Mouse (Mus musculus) left cerebral cortex, adult 6 months (tissue): ENCODE data around the gene Gucd1. TPM values are rescaled to one million over a fixed set of nuclear protein-coding genes. Genes with fewer than 3 reads are reported as not detected.

Experiments
- long read RNA-seq, 2 experiments: library from polyadenylated mRNA; unstranded; transcript quantifications; one replicate each; pipeline ENCODE4 v2.0.0; 2019 to 2020
- polyA plus RNA-seq: library from polyadenylated mRNA; unstranded; fragments of <200 nt; fragmentation: Nextera tagmentation; gene quantifications from 2 replicates; pipeline ENCODE4 v1.2.3, GENCODE M21; 2021

Gene Gucd1
- 5.3 and 7.4 TPM in 2 replicates for polyA plus RNA-seq
- long read RNA-seq, experiment 1, transcript Gucd1-201 (6 exons, 3,500 nt): major isoform, 84 of 130 reads
- long read RNA-seq, experiment 1, partial matches to known transcripts: 6 of 130 reads
- long read RNA-seq, experiment 1, other reads (novel, unspliced or antisense): 35 of 130 reads
- long read RNA-seq, experiment 2, transcript Gucd1-201 (6 exons, 3,500 nt): major isoform, 5 of 11 reads
- long read RNA-seq, experiment 2, partial matches to known transcripts: 2 of 11 reads
- long read RNA-seq, experiment 2, other reads (novel, unspliced or antisense): 3 of 11 reads

DNA sequence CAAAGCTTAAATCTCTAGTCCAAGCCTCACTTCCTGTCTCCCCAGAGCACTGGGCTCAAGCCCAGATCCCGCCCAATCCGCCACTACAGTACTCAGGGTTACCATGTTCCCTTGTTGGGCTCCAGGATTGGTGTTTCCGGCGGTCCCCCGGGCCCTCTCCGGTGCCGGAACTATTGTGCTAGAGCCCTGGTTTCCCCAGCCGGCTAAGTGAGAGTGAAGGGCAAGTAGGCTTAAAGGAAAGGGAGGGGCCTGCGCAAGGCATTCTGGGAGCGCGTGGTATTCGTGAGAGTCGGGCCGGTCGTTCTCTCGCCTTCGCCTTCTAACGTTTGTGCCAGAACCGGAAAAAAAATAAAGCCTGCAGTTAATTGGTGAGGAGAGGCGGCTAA is at the start of gene Gucd1:
TSS of gene Gucd1 (minus strand) at position 215 of the 386 bp plus-strand sequence.

DNA sequence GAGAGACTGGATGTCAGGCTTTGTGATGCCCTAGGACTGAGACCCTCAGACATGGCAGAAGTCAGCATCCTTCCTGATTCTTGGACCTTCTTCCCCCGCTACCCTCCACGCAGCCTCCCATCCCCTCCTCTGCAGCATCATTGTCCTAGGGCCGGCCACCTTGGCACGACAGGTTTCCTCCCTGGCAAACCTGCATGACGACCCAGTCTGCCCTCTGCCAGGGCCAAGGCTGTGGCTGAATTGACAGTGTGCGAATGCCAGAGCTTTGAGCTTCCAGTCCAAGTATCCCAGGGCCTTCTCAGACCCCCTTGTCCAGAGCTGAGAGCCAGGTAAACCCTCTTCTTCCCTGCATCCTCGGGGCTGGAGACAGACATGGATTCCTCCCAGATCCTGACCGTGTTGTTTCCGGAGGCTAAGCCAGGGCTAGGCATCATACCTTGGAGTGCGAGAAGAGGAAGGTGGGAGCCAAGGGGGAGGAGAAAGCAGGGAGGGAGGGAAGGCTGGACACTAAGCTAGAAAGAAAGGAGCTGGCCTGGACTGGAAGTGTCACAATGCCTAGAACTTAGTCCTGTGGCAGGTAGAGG is 43.4 kb upstream of the Gucd1 start, which contains the start of gene Ggt1:
TSS of gene Ggt1 (plus strand) at position 534 of the 584 bp plus-strand sequence.

DNA sequence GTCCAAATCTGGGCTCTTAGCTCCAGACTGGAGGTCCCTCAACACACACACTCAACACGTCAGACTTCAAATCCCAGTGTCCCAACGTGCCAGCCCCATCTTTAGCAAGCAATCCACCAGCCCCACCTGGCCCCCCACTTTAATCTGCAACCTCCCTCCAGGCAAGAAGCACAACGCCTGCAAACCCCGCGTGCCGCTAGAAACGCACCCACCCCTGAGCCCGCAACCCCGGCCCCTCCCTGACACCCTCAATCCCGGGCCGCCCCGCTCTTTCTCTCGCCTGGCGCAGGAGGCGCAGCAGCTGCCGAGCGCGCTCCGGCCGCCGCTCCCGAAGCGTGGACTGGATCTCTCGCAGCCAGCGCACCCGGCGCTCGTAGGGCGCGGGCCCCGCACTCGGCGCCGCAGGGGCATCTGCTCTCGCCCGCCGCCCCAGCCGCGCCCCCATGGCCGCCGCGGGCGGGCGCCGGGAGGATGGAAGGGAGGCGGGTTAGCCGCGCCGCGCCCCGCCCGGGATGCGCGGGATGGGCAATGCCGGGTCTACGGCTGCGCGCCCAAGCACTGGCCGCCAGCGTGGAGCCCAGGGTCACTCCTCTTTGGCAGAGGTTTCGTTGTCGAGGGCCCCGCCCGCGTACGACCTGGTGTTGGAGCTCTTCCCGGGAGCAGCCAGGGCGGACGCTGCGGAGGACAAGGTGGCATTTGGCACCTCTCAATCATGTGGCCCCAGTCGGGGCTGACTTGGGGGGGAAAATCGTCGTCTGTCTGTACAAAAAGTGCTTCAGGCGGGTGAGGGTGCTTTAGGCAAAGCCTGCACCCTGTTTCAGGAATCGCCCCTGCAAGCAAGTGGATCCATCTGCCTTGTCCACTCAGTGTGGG is 42.1 kb upstream of the Gucd1 start, which contains the start of gene Lrrc75b:
TSS of gene Lrrc75b (minus strand) at position 655 of the 873 bp plus-strand sequence.

DNA sequence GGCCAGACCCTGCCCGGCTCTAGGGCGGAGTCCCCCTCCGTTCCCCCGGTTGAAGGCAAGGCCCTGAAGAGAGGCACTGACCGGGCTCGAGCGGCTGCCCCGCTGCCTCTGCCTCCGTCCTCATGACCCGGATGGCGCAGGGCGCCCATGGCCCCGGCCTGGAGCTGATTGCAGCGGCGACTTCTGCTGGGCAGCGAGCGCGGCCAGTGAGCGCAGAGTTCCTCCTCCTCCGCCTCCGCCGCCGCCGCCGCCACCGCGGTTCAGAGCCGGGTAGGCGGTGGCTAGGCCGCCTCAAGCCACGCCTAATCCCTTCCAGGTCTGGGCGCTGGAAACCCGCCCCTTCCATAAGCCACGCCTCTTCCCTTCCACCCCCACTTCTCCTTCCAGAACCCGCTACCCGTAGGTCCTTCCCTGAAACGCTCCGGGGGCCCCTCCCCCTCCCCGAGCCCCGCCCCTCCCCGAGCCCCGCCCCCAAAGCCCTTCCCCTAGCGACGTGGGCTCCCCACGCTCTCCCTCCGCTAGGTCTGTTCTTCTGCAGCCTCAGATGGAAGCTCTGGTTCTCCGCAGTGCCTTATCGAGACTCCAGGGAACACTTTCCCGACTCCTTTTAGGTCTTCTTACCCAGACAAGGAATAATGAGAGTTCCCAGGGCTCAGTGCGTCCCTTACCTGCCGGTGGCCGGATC is 557 bp downstream of the Gucd1 start, which contains the start of gene Snrpd3:
TSS of gene Snrpd3 (plus strand) at position 479 of the 685 bp plus-strand sequence.

DNA sequence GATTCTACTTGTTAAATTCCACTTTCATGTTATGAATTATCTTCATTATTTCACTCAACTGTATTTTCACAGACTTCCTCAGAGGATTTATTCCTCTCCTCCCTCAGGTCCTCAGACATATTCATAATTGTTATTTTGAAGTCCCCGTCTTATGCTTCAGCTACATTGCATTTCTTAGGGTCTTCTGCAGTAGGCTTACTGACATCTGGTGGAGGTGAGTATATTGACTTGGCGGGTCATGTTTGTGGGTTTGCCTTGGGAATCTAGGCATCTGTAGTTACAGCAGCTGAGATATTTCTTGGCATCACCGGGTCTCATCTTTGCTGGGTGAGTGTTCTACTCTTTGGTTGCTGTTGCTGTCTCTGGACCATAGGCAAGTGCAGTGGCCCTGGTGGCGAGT is 116.8 kb downstream of the Gucd1 start, which contains the start of gene Upb1:
TSS of gene Upb1 (plus strand) at position 158 of the 400 bp plus-strand sequence.

DNA sequence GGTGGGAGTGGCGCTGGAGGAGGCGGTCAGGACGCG is 201.1 kb downstream of the Gucd1 start, which contains the start of gene Adora2a:
TSS of gene Adora2a (plus strand) at position 6 of the 36 bp plus-strand sequence.

Other genes with a start within 250 kb of the Gucd1 start
- gene Adora2a, start 201.1 kb downstream of the Gucd1 start, polyA plus RNA-seq: 30.8 and 41.2 TPM in 2 replicates
- gene Upb1, start 116.9 kb downstream of the Gucd1 start, polyA plus RNA-seq: 0.28 and 0.29 TPM in 2 replicates
- gene Snrpd3, start 421 bp downstream of the Gucd1 start, polyA plus RNA-seq: 82.8 and 119 TPM in 2 replicates
- 1.9 and 3.4 TPM in 2 replicates for gene Lrrc75b, start 42.4 kb upstream of the Gucd1 start, polyA plus RNA-seq
- gene Ggt1, start 43.6 kb upstream of the Gucd1 start, polyA plus RNA-seq: 1.1 and 1.2 TPM in 2 replicates
- 0.75 and 1.3 TPM in 2 replicates for gene Ggt5, start 71.4 kb upstream of the Gucd1 start, polyA plus RNA-seq
- 4.3 and 4.5 TPM in 2 replicates for gene Susd2, start 126.0 kb upstream of the Gucd1 start, polyA plus RNA-seq
- 18.0 and 21.6 TPM in 2 replicates for gene Cabin1, start 246.4 kb upstream of the Gucd1 start, polyA plus RNA-seq